Mouse (Mus musculus) ES-E14 (cell line): Measurements from ENCODE around the gene Lpin2.

ENCODE experiments used
- CHD2 ChIP-seq: IDR thresholded peaks from 2 replicates; pipeline ENCODE4 v1.6.1; 2014; ENCODE audit warnings: mild to moderate bottlenecking, low read depth, low read length, inconsistent platforms
- HCFC1 ChIP-seq: IDR thresholded peaks from 2 replicates; pipeline ENCODE4 v1.6.1; 2012; ENCODE audit warnings: low read length, inconsistent platforms, borderline replicate concordance; ENCODE audit not compliant: insufficient read depth
- MAFK ChIP-seq: IDR thresholded peaks from 2 replicates; pipeline ENCODE4 v1.6.1; 2014; ENCODE audit warnings: mild to moderate bottlenecking, low read depth, low read length, inconsistent platforms; ENCODE audit not compliant: insufficient read depth
- ZC3H11A ChIP-seq: IDR thresholded peaks from 2 replicates; pipeline ENCODE4 v1.6.1; 2012; ENCODE audit warnings: low read depth, mild to moderate bottlenecking, inconsistent platforms, low read length, borderline replicate concordance

- TF ChIP-seq MAFK (no peak), CHD2 (no peak), HCFC1 (no peak), ZC3H11A (no peak)
These were observed 13.5 kb downstream of the Lpin2 start for GRCm38 (mm10) chr17:71195633-71196391.
